Mouse (Mus musculus): ENCODE measurements around the gene Myh2.

DNA sequence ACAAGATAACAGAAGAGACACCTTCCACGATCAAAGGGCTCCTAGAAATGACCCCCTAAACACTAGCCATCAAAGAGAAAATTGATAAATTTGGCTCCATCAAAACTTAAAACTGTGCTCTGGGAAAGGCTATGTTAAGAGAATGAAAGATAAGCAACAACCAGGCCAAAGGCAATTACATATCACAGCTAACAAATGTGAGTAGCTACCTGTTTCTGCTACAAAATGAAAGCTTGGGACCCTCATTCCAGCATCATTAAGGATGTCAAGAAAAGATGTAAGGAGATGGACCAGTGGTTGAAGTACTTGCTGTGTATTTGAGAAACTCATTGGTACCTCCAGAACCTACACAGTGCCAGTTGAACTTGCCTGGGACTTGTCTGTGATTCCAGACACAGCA is 17.0 kb upstream of the Myh2 start:
- TF ChIP-seq POLR2A (IDR thresholded peaks at IDR 0.05; ENCODE audit: extremely low read depth, insufficient read depth, low read length) (no peak), CTCF (IDR thresholded peaks at IDR 0.05; ENCODE audit: low read depth, low read length) (no peak)
